Mouse (Mus musculus) lung, postnatal 0 days (tissue): Measurements from ENCODE around the gene Nmrk2. TPM values are rescaled to one million over a fixed set of nuclear protein-coding genes. Genes with fewer than 3 reads are reported as not detected.
A peak's percentile ranks its signal among the peaks of the same experiment; 100 is the strongest.
"Not testable (repeated sequence)": the region's sequence is repeated elsewhere in the genome, so short reads cannot be mapped to it uniquely, and the experiment has no call there.

Experiments
- ATAC-seq: fragments of 200-750 bp; cut with Nextera tagmentation; 2 replicates; pipeline ENCODE4 v1.8.0; 2017; ENCODE audit warnings: moderate library complexity
- DNase-seq: peaks from one replicate; pipeline ENCODE4 v3.0.0-alpha.2; 2016; ENCODE audit warnings: low spot score
- H3K27ac ChIP-seq: fragments of 300-500 bp; sonication (generic); 2 replicates; pipeline ENCODE4 v1.5.1; 2014; ENCODE audit warnings: antibody characterized with exemption, mild to moderate bottlenecking, low read length, mixed read lengths
- H3K27me3 ChIP-seq: fragments of 300-500 bp; sonication (generic); replicated peaks from 2 replicates; pipeline ENCODE4 v1.6.1; 2014; ENCODE audit warnings: low read length, mixed read lengths; ENCODE audit not compliant: insufficient read depth
- H3K36me3 ChIP-seq: fragments of 300-500 bp; sonication (generic); 2 replicates; pipeline ENCODE4 v1.6.1; 2014; ENCODE audit warnings: low read length, mixed read lengths; ENCODE audit not compliant: insufficient read depth
- H3K4me1 ChIP-seq: fragments of 300-500 bp; sonication (generic); 2 replicates; pipeline ENCODE4 v1.6.1; 2014; ENCODE audit warnings: antibody characterized with exemption, low read depth, low read length, mixed read lengths; ENCODE audit not compliant: insufficient read depth
- H3K4me2 ChIP-seq: fragments of 300-500 bp; sonication (generic); replicated peaks from 2 replicates; pipeline ENCODE4 v1.6.1; 2014; ENCODE audit warnings: low read depth, mild to moderate bottlenecking, low read length, moderate library complexity, mixed read lengths
- H3K4me3 ChIP-seq: fragments of 300-500 bp; sonication (generic); 2 replicates; pipeline ENCODE4 v1.5.1; 2014; ENCODE audit warnings: low read depth, low read length
- H3K9ac ChIP-seq: fragments of 300-500 bp; sonication (generic); replicated peaks from 2 replicates; pipeline ENCODE4 v1.6.1; 2014; ENCODE audit warnings: low read depth, mild to moderate bottlenecking
- H3K9me3 ChIP-seq: fragments of 300-500 bp; sonication (generic); 2 replicates; pipeline ENCODE4 v1.6.1; 2016; ENCODE audit warnings: low read length, mixed read lengths
- CTCF ChIP-seq: IDR thresholded peaks from 2 replicates; pipeline ENCODE4 v1.5.1; 2016; ENCODE audit warnings: antibody characterized with exemption, mild to moderate bottlenecking
- EP300 ChIP-seq: IDR thresholded peaks from 2 replicates; pipeline ENCODE4 v1.6.1; 2016; ENCODE audit warnings: antibody characterized with exemption, mild to moderate bottlenecking, control low read depth
- WGBS: fragments of 180-500 bp; shearing (Covaris S2); extraction: QIAGEN DNeasy Blood & Tissue Kit; methylation state at CpG from one replicate; pipeline ENCODE4 v1.1.7; 2014; 5-methylcytosine and 5-hydroxymethylcytosine counted together
- polyA plus RNA-seq: library from polyadenylated mRNA; unstranded; fragments of >200 nt; fragmentation: Nextera tagmentation; extraction: Ambion mirVana; gene quantifications from 2 replicates; pipeline ENCODE4 v1.2.1, GENCODE M21; 2015

Nmrk2 gene
- polyA plus RNA-seq, 1 experiment from 2014 or later = 0.92 TPM

DNA sequence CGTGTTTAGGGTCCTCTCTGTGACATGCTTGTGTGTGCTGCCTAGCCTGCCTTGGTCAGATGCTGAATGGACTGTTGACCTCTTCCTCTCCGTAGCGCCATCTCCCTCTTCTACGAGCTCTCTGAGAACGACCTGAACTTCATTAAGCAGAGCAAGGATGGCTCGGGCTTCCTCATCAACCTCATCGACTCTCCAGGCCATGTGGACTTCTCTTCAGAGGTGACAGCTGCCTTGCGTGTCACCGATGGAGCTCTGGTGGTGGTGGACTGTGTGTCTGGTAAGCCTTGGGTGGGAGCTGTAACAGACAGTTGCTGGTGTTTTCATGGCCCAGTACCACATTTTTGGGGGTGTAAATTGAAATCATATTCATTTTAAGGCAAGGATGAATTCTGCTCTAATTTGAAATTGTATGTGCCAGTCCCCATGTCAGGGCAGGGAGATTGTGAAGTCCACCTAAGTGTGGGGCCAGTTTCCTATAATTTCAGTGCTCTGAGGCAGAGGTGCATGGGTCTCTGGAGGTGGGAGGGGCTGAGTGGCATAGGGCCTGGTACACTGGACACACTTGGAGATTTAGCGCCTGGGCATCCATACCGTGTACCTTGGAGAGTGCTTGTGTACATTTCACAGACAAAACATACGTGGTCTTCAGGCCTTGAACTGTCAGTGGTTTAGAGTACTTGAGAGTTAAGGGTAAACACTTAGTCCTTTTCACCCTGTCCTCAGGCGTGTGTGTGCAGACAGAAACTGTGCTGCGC, 23.7 kb downstream of the Nmrk2 start:
- ATAC-seq = no peak
- H3K36me3 ChIP-seq = peaks cover 45% of the 10 kb centered on the region

DNA sequence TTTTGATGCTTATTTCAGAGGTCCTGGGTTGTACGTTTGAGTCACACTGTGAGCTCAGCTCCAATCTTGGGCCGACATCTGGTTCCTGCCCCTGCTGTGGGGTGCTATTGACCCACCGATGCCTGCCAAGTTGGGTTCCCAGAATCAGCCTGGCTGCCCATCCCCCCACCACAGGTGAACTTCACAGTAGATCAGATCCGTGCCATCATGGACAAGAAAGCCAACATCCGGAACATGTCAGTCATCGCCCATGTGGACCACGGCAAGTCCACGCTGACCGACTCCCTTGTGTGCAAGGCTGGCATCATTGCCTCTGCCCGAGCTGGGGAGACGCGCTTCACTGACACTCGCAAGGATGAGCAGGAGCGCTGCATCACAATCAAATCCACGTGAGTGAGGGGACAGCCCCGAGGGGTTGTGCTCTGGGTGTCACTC, 24.3 kb downstream of the Nmrk2 start:
- Histone ChIP-seq H3K27ac (peak overlapping the region; percentile 93), H3K9me3 (no peaks in the 10 kb centered on the region), H3K4me2 (peak overlapping the region; percentile 77), H3K27me3 (no peaks in the 10 kb centered on the region), H3K36me3 (peaks cover 45% of the 10 kb centered on the region), H3K4me3 (peak overlapping the region; percentile 82), H3K9ac (peak overlapping the region; percentile 97), H3K4me1 (peaks cover 5% of the 10 kb centered on the region; the same call in 1 of the 2 replicates)
- ATAC-seq (no peak), DNase-seq (peak; percentile 41)
- TF ChIP-seq EP300 (no peak), CTCF (no peak)
- 7% methylated on average over 16 of the region's 16 CpGs for WGBS

More for the DNA sequence above, 23.7 kb downstream of the Nmrk2 start:
- Histone ChIP-seq H3K9ac (peak overlapping the region; percentile 97), H3K4me3 (peak overlapping the region; percentile 82), H3K4me2 (peak overlapping the region; percentile 77), H3K27me3 (no peaks in the 10 kb centered on the region), H3K27ac (no peak overlapping the region), H3K4me1 (peaks cover 5% of the 10 kb centered on the region; the same call in 1 of the 2 replicates), H3K9me3 (no peaks in the 10 kb centered on the region)
- 46% methylated on average over 14 of the region's 14 CpGs for WGBS
- DNase-seq = no peak
- no peak for TF ChIP-seq EP300

DNA sequence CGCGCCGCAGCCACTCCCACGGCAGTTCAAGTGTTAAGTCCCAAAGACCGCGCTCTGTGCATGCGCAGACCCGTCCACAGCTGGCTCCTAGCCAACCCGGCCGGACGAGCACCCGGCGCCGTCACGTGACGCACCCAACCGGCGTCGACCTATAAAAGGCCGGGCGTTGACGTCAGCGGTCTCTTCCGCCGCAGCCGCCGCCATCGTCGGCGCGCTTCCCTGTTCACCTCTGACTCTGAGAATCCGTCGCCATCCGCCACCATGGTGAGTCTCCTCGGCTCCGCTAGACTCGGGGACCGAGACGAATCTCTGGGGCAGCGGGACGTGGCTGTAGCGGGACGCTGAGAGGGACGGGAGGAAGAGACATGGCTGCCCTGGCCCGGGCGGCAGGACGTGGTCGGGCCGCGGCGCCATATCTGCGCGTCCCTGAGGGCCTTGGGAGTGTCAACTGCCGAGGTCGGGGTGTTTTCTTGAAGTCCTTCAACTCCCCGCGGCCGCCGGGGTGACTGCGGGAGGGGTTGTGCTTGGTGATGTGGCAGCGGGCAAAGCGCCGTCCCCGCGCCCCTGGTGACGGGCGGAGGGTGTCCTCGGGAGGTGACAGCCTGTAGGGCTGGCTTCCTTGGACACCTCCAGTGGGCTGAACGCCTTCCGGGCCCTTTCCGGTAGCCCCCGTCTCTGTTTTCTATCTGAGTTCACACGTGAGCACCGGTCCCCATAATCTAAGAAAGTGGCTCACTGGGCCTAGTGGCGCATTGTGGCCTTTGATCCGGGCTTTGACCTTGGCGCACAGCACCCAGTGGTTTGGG, 25.2 kb downstream of the Nmrk2 start, which contains the start of gene Eef2:
TSS of gene Eef2 (plus strand) at position 166 of the 806 bp plus-strand sequence.
- Histone ChIP-seq H3K9ac (peak within 1 kb of the TSS; percentile 97), H3K36me3 (peaks cover 42% of the 10 kb centered on the region), H3K4me1 (peaks cover 5% of the 10 kb centered on the region; the same call in 1 of the 2 replicates), H3K4me3 (peak within 1 kb of the TSS; percentile 82), H3K27me3 (no peaks in the 10 kb centered on the region), H3K4me2 (peak within 1 kb of the TSS; percentile 77), H3K9me3 (no peaks in the 10 kb centered on the region), H3K27ac (peak within 1 kb of the TSS; percentile 93)
- under 1% methylated on average over 76 of the region's 77 CpGs for WGBS
- ATAC-seq = peak; percentile 85
- TF ChIP-seq CTCF (no peak), EP300 (peak; percentile 1; the same call in 1 of the 2 replicates)
- peak; percentile 98 for DNase-seq

DNA sequence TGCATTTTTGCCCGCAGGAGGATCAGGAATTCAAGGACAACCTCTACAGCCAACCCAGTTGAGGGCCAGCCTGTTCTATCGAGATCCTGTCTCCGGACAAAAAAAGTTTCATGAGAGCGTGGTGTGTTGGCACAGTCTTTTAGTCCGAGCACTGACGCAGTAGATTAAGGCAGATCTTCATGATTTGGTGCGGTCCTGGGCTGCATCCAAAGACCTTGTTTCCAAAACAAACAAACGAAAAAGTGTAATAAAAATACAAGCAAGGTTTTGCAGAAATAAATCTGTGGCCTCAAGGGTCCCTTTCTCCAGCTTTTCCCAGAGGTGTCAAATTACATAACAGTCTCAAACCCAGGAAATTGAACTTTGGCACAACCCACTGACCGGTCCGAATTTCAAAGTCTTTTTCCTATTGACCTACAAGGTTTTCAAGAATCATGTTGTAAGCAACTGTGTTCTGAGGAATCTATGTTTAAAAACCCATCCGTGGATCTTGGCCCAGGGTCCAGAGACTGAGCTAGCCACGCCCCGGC, 25.9 kb downstream of the Nmrk2 start:
- DNase-seq (no peak), ATAC-seq (peak; percentile 18)
- Histone ChIP-seq H3K27ac (peak overlapping the region; percentile 80), H3K36me3 (peaks cover 35% of the 10 kb centered on the region), H3K4me2 (peak overlapping the region; percentile 46), H3K27me3 (no peaks in the 10 kb centered on the region), H3K9ac (0 out of 2 replicates have a peak overlapping the region, but pooled peaks have one; percentile 19), H3K4me3 (peak overlapping the region; percentile 82), H3K4me1 (peaks cover 5% of the 10 kb centered on the region; the same call in 1 of the 2 replicates), H3K9me3 (no peaks in the 10 kb centered on the region)
- TF ChIP-seq CTCF (no peak), EP300 (peak; percentile 22)
- 2% methylated on average over 13 of the region's 13 CpGs for WGBS

DNA sequence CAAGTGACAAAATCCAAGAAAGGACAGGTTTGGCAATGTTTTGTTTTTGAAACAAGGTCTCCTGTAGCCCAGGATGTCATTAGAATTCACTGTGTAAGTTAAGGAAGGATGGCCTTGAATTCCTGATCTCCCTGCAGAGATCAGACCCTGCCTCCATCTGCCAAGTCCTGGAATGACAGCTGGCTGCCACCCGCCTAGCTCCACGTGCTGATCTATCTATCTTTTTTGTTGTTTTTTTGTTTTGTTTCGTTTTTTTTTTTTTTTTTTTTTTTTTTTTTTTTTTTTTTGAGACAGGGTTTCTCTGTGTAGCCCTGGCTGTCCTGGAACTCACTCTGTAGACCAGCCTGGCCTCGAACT, 26.5 kb downstream of the Nmrk2 start:
- not testable (repeated sequence) for ATAC-seq, H3K9me3 ChIP-seq, H3K27me3 ChIP-seq, DNase-seq, H3K4me1 ChIP-seq, H3K9ac ChIP-seq
- H3K36me3 ChIP-seq = peaks cover 28% of the 10 kb centered on the region
- peak overlapping the region; percentile 46 for H3K4me2 ChIP-seq
- H3K4me3 ChIP-seq = 0 out of 2 replicates have a peak overlapping the region, but pooled peaks have one; percentile 4
- 2% methylated on average over 4 of the region's 4 CpGs for WGBS
- H3K27ac ChIP-seq = peak overlapping the region; percentile 80; the same call in 1 of the 2 replicates
